8 mouse cellular contexts compared by ENCODE assay signal in the genomic region with DNA sequence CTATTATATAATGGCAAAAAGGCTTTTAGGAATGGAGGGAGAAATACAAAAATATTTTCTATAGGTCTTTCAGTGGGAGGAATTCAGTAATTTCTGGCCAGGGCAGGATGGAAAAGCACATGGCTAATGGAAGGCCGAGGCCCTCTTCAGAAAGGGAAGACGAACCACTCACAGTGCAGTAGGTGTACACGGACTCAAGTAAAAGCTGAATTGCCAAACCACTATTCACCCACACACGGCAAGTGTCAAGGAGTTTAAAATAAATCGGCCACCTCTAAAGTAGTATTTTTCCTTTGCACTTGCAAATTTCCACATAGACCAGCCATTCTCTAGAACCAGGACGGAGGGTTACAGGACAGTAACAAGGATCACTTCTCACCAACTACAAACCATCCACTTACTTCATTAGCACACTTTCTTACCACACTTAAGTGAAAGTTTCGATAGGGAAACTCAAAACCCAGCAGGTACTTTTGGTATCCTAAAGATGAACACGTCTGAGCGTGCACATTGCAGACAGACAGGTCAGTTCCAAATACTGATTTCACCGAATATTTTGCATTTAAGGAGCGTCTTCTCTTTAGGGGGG. TPM values are rescaled to one million over a fixed set of nuclear protein-coding genes. Genes with fewer than 3 reads are reported as not detected.
A peak's percentile ranks its signal among the peaks of the same experiment; 100 is the strongest.
DNase-seq lines count a peak whose midpoint lies in the region; ATAC-seq and TF ChIP-seq lines count a peak whose summit lies in the region.

No protein-coding gene starts in this region.

- peak; percentile 27 for DNase-seq in lung, postnatal 0 days (ENCODE audit: low spot score)
- no peak for DNase-seq in lung, postnatal 36 days
- peak; percentile 38 for DNase-seq in limb, embryonic 11.5 days (ENCODE audit: low spot score)
- DNase-seq in cerebellum, adult 11 months, result no peak
- no peak for DNase-seq in adrenal gland, adult 2 months
- DNase-seq in urinary bladder, adult 2 months (ENCODE audit: low spot score), result no peak

- H3K9me3 ChIP-seq in lung, postnatal 0 days (ENCODE audit: low read length), result no peaks in the 10 kb centered on the region
- H3K9me3 ChIP-seq in limb, embryonic 11.5 days (ENCODE audit: control insufficient read depth, low read length), result no peaks in the 10 kb centered on the region
- H3K9me3 ChIP-seq in neural tube, embryonic 15.5 days (replicated peaks), result no peaks in the 10 kb centered on the region

- H3K27ac ChIP-seq in lung, postnatal 0 days (ENCODE audit: low read length), result peak overlapping the region; percentile 100
- peak overlapping the region; percentile 77 for H3K27ac ChIP-seq in embryonic fibroblast, embryonic 13.5 days (ENCODE audit: insufficient read depth, low read length)
- H3K27ac ChIP-seq in limb, embryonic 11.5 days (replicated peaks; ENCODE audit: low read depth, low read length), result no peak overlapping the region; the same call in 1 of the 2 replicates
- peak overlapping the region; percentile 99 for H3K27ac ChIP-seq in neural tube, embryonic 15.5 days (replicated peaks)

- TF ChIP-seq POLR2A in embryonic fibroblast, embryonic 13.5 days (IDR thresholded peaks at IDR 0.05; ENCODE audit: low read depth, low read length), result no peak

- no peak for ATAC-seq in lung, postnatal 0 days
- ATAC-seq in limb, embryonic 11.5 days (ENCODE audit: insufficient number of reproducible peaks, low FRiP score, low TSS enrichment, low read depth), result no peak
- no peak for ATAC-seq in neural tube, embryonic 15.5 days (ENCODE audit: low FRiP score)

- no peaks in the 10 kb centered on the region; the same call in 1 of the 2 replicates for H3K4me1 ChIP-seq in lung, postnatal 0 days (ENCODE audit: insufficient read depth, low read depth, low read length)
- peaks cover 6% of the 10 kb centered on the region for H3K4me1 ChIP-seq in embryonic fibroblast, embryonic 13.5 days (ENCODE audit: control insufficient read depth, insufficient read depth, low read length)
- 0 out of 2 replicates have a peak, but pooled peaks cover 2% of the 10 kb centered on the region for H3K4me1 ChIP-seq in limb, embryonic 11.5 days (ENCODE audit: control insufficient read depth, insufficient read depth, low read length)
- H3K4me1 ChIP-seq in neural tube, embryonic 15.5 days, result peaks cover 40% of the 10 kb centered on the region

- peak overlapping the region; percentile 100 for H3K4me3 ChIP-seq in lung, postnatal 0 days (ENCODE audit: low read depth, low read length)
- peak overlapping the region; percentile 83 for H3K4me3 ChIP-seq in embryonic fibroblast, embryonic 13.5 days (ENCODE audit: insufficient read depth, low read length)
- peak overlapping the region; percentile 98 for H3K4me3 ChIP-seq in limb, embryonic 11.5 days (ENCODE audit: low read depth, low read length)
- H3K4me3 ChIP-seq in neural tube, embryonic 15.5 days (replicated peaks), result peak overlapping the region; percentile 96

- H3K36me3 ChIP-seq in lung, postnatal 0 days (ENCODE audit: insufficient read depth, low read length), result no peaks in the 10 kb centered on the region
- no peaks in the 10 kb centered on the region for H3K36me3 ChIP-seq in limb, embryonic 11.5 days (ENCODE audit: control insufficient read depth, insufficient read depth, low read length)
- no peaks in the 10 kb centered on the region for H3K36me3 ChIP-seq in neural tube, embryonic 15.5 days

- H3K4me2 ChIP-seq in lung, postnatal 0 days (replicated peaks; ENCODE audit: low read depth, low read length), result peak overlapping the region; percentile 69
- peak overlapping the region; percentile 71 for H3K4me2 ChIP-seq in limb, embryonic 11.5 days (ENCODE audit: low read depth, severe bottlenecking)
- peak overlapping the region; percentile 75 for H3K4me2 ChIP-seq in neural tube, embryonic 15.5 days

- peak overlapping the region; percentile 100 for H3K9ac ChIP-seq in lung, postnatal 0 days (replicated peaks; ENCODE audit: low read depth)
- H3K9ac ChIP-seq in limb, embryonic 11.5 days (ENCODE audit: low read length), result peak overlapping the region; percentile 100
- H3K9ac ChIP-seq in neural tube, embryonic 15.5 days (replicated peaks), result peak overlapping the region; percentile 100

- no peak for TF ChIP-seq EP300 in lung, postnatal 0 days (IDR thresholded peaks at IDR 0.05)

- WGBS in lung, postnatal 0 days, result 10% methylated on average over 11 of the region's 11 CpGs
- WGBS in limb, embryonic 11.5 days, result 29% methylated on average over 11 of the region's 11 CpGs
- WGBS in neural tube, embryonic 15.5 days, result 6% methylated on average over 11 of the region's 11 CpGs

- no peak for TF ChIP-seq CTCF in lung, postnatal 0 days (IDR thresholded peaks at IDR 0.05)
- TF ChIP-seq CTCF in embryonic fibroblast, embryonic 13.5 days (IDR thresholded peaks at IDR 0.05; ENCODE audit: borderline replicate concordance, insufficient read depth, low read length), result no peak

- no peaks in the 10 kb centered on the region for H3K27me3 ChIP-seq in lung, postnatal 0 days (replicated peaks; ENCODE audit: insufficient read depth, low read length)
- no peaks in the 10 kb centered on the region for H3K27me3 ChIP-seq in limb, embryonic 11.5 days (ENCODE audit: control insufficient read depth, insufficient read depth, low read length)
- no peaks in the 10 kb centered on the region for H3K27me3 ChIP-seq in neural tube, embryonic 15.5 days (replicated peaks)

RNA-seq across cellular contexts. Expression of gene Tnpo1, which starts 1.2 kb away (rescaled TPM):
- 20.3 and 22.6 TPM in 2 replicates for polyA plus RNA-seq in lung, postnatal 0 days (2015; fragmentation: Nextera tagmentation; extraction: Ambion mirVana)
- 146 and 157 TPM in 2 replicates for polyA plus RNA-seq in embryonic fibroblast, embryonic 13.5 days (2011; ENCODE audit: insufficient read length, low read depth, missing spikeins)
- 52.5 and 60.0 TPM in 2 replicates for polyA plus RNA-seq in limb, embryonic 11.5 days (2014; fragmentation: Nextera tagmentation; extraction: Ambion mirVana)
- polyA plus RNA-seq in neural tube, embryonic 15.5 days (2015; fragmentation: Nextera tagmentation; extraction: Ambion mirVana), result 41.1 and 46.6 TPM in 2 replicates
- 100 to 1,000 TPM; 126 to 127 TPM for total RNA-seq in adrenal gland, adult 2 months (2021)
- 7.4 and 9.6 TPM in 2 replicates for polyA plus RNA-seq in adrenal gland, adult 2 months (2012; rRNA removed)
- 31.0 and 31.3 TPM in 2 replicates for polyA plus RNA-seq in urinary bladder, adult 2 months (2012; rRNA removed)

RNA-seq across cellular contexts. Expression of gene 1700024P04Rik, which starts 59.4 kb away (rescaled TPM):
- not detected in 2 replicates for polyA plus RNA-seq in lung, postnatal 0 days (2015; fragmentation: Nextera tagmentation; extraction: Ambion mirVana)
- not detected in 2 replicates for polyA plus RNA-seq in embryonic fibroblast, embryonic 13.5 days (2011; ENCODE audit: insufficient read length, low read depth, missing spikeins)
- polyA plus RNA-seq in limb, embryonic 11.5 days (2014; fragmentation: Nextera tagmentation; extraction: Ambion mirVana), result not detected in 2 replicates
- polyA plus RNA-seq in neural tube, embryonic 15.5 days (2015; fragmentation: Nextera tagmentation; extraction: Ambion mirVana), result not detected in 2 replicates
- total RNA-seq in adrenal gland, adult 2 months (2021), result not detected
- polyA plus RNA-seq in adrenal gland, adult 2 months (2012; rRNA removed), result not detected in 2 replicates
- not detected in 2 replicates for polyA plus RNA-seq in urinary bladder, adult 2 months (2012; rRNA removed)

Comparison
In these comparisons a context has a peak if more than half of its experiments do, and no peak if none do; other contexts are left out.
1. DNase-seq: peak in lung, postnatal 0 days (single experiment) and limb, embryonic 11.5 days (single experiment); none in lung, postnatal 36 days (single experiment), cerebellum, adult 11 months (single experiment), adrenal gland, adult 2 months (single experiment) and urinary bladder, adult 2 months (single experiment).
2. Peak in every context shown above with its lines, with median percentiles within 50 percentile points of each other: H3K4me2 ChIP-seq, H3K4me3 ChIP-seq and H3K9ac ChIP-seq.